Comparison of ENCODE assay signal across 17 mouse cellular contexts in genomic region chr7:84577034-84577433, GRCm38 (mm10). TPM values are rescaled to one million over a fixed set of nuclear protein-coding genes. Genes with fewer than 3 reads are reported as not detected.
"Had no signal": no experiment of that assay in that cellular context is flagged by ENCODE, and none has a peak within 500 bp of the region (broad histone marks: within the 10 kb centered on the region; RNA-seq: fewer than 3 reads in every experiment).

No protein-coding gene starts in this region.

- H3K36me3 ChIP-seq: limb, embryonic 10.5 days; midbrain, embryonic 10.5 days; neural tube, embryonic 12.5 days had no signal

- H3K27ac ChIP-seq: kidney, postnatal 0 days; limb, embryonic 10.5 days; liver, embryonic 14.5 days; midbrain, embryonic 10.5 days; neural tube, embryonic 12.5 days had no signal

- DNase-seq: kidney, adult 11 months; kidney, adult 9 months; kidney, postnatal 36 days; lung, embryonic 14.5 days; lung, postnatal 10 days; lung, postnatal 4 days; thymus, adult 2 months; thymus, postnatal 25 days had no signal

- H3K27me3 ChIP-seq: neural tube, embryonic 12.5 days had no signal

- H3K9me3 ChIP-seq: limb, embryonic 10.5 days; midbrain, embryonic 10.5 days; neural tube, embryonic 12.5 days had no signal

- H3K4me1 ChIP-seq: limb, embryonic 10.5 days; midbrain, embryonic 10.5 days; neural tube, embryonic 12.5 days had no signal

- H3K4me3 ChIP-seq: limb, embryonic 10.5 days; midbrain, embryonic 10.5 days; myocyte; neural tube, embryonic 12.5 days had no signal

- H3K4me2 ChIP-seq: lung, embryonic 14.5 days; neural tube, embryonic 12.5 days had no signal

- H3K9ac ChIP-seq: liver, embryonic 14.5 days; lung, embryonic 14.5 days; neural tube, embryonic 12.5 days had no signal

RNA-seq across cellular contexts. Expression of gene Fah, which starts 29.5 kb away (rescaled TPM):
- total RNA-seq: megakaryocyte, adult 5-6 weeks had no signal

RNA-seq across cellular contexts. Expression of gene Gm2115, which starts 48.3 kb away (rescaled TPM):
- total RNA-seq: megakaryocyte, adult 5-6 weeks; neutrophil, adult 5-6 weeks had no signal
- polyA plus RNA-seq: liver, embryonic 14.5 days; testis, adult 2 months had no signal
